Mouse (Mus musculus) kidney, adult 11 months (tissue): ENCODE measurements around the gene Gm2696.
"Not testable (repeated sequence)": the region's sequence is repeated elsewhere in the genome, so short reads cannot be mapped to it uniquely, and the experiment has no call there.

Source experiments
- DNase-seq: peaks from one replicate; pipeline ENCODE4 v3.0.0; 2022

The Gm2696 gene

DNA sequence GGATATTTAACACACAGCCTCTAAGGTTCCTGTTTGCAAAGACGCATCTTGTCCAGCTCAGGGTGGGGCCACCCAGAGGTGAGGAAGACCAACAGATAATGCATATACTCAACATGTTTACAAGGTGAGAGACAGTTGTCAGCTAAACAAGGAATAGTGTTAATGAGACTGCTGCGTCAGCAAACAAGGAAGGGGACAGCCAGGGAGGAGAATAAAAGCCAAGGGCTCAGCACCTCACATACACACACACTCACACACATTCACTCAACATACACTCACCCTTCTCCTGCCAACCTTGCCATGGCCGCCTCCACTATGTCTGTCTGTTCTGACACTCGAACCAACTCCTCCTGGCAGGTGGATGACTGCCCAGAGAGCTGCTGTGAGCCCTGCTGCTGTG, at the start of gene Gm2696:
Gm2696 (plus strand) TSS at position 301 of the 400 bp plus-strand sequence.
- DNase-seq = no peak

DNA sequence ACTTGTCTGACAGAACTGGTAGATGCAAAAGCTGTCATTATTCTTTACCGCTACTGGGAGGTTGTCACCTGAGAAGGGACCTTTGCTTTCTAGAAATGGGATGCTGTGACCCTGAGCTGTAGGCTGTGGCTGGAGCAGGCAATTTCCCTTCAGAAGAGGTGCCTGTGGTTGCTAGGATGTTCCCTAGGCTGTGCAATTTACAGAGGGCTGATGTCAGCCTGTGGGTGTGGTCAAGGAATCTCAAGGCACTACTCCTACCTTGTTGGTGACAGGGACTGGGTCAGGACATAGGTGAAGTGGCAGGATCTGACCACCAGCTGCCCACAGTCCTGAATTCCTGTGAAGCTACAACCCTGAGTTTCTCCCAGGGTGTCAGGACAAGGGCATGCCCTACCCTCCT, 44.8 kb upstream of the Gm2696 start:
- DNase-seq = no peak

DNA sequence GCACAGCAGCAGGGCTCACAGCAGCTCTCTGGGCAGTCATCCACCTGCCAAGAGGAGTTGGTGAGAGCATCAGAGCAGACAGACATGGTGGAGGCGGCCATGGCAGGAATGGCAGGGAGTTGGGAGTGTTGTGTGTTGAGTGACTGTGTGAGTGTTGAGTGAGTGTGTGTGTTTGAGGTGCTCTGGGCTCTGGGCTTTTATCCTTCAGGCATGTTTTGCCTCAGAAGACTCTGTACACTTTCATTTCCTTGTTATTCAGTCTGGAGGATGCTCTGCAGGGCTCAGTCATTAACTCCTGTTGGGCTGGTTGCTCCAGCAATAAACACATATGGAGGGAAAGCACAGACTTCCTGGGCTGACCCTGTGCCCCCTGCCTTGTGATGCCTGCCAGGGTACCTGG, 43.3 kb upstream of the Gm2696 start, which contains the start of gene Gm3238:
Gm3238 (minus strand) TSS at position 101 of the 400 bp plus-strand sequence.
- not testable (repeated sequence) for DNase-seq

DNA sequence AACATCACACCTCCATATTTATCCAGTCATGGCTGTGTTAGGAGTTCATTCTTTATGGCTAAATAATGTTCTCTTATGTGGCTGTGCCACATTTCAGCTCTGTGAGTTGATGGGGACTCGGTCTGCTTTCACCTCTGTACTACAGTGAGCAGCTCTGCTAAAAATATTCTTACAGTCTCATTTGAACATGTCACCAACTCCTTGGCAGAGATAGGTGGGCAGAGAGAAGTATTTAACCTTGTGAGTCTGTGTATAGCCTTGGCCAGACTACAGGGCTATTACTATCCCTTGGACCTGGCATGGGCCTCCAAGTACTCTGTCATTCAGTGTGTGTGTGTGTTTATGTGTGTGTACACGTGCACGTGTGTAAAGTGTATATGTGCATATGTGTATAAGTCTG, 42.3 kb upstream of the Gm2696 start:
- DNase-seq = not testable (repeated sequence)

DNA sequence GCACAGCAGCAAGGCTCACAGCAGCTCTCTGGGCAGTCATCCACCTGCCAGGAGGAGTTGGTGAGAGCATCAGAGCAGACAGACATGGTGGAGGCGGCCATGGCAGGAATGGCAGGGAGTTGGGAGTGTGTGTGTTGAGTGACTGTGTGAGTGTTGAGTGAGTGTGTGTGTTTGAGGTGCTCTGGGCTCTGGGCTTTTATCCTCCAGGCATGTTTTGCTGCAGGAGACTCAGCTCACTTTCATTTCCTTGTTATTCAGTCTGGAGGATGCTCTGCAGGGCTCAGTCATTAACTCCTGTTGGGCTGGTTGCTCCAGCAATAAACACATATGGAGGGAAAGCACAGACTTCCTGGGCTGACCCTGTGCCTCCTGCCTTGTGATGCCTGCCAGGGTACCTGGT, 37.6 kb upstream of the Gm2696 start, which contains the start of gene Gm7138:
Gm7138 (minus strand) TSS at position 101 of the 400 bp plus-strand sequence.
- not testable (repeated sequence) for DNase-seq

DNA sequence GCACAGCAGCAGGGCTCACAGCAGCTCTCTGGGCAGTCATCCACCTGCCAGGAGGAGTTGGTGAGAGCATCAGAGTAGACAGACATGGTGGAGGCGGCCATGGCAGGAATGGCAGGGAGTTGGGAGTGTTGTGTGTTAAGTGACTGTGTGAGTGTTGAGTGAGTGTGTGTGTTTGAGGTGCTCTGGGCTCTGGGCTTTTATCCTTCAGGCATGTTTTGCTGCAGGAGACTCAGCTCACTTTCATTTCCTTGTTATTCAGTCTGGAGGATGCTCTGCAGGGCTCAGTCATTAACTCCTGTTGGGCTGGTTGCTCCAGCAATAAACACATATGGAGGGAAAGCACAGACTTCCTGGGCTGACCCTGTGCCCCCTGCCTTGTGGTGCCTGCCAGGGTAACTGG, 32.0 kb upstream of the Gm2696 start, which contains the start of gene Gm3250:
Gm3250 (minus strand) TSS at position 101 of the 400 bp plus-strand sequence.
- not testable (repeated sequence) for DNase-seq

DNA sequence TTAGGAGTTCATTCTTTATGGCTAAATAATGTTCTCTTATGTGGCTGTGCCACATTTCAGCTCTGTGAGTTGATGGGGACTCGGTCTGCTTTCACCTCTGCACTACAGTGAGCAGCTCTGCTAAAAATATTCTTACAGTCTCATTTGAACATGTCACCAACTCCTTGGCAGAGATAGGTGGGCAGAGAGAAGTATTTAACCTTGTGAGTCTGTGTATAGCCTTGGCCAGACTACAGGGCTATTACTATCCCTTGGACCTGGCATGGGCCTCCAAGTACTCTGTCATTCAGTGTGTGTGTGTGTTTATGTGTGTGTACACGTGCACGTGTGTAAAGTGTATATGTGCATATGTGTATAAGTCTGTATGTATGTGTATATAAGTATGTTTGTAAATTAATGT, 31.1 kb upstream of the Gm2696 start:
- DNase-seq = not testable (repeated sequence)

DNA sequence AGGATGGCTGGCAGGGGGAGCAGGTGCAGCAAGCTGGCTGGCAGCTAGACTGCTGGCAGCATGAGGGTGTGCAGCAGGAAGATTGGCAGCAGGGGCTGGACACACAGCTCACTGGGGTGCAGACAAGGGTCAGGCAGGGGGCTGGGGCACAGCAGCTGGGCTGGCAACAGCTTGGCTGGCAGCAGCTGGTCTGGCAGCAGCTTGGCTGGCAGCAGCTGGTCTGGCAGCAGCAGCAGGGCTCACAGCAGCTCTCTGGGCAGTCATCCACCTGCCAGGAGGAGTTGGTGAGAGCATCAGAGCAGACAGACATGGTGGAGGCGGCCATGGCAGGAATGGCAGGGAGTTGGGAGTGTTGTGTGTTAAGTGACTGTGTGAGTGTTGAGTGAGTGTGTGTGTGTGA, 26.6 kb upstream of the Gm2696 start, which contains the start of gene Gm7137:
Gm7137 (minus strand) TSS at position 325 of the 400 bp plus-strand sequence.
- DNase-seq = not testable (repeated sequence)

DNA sequence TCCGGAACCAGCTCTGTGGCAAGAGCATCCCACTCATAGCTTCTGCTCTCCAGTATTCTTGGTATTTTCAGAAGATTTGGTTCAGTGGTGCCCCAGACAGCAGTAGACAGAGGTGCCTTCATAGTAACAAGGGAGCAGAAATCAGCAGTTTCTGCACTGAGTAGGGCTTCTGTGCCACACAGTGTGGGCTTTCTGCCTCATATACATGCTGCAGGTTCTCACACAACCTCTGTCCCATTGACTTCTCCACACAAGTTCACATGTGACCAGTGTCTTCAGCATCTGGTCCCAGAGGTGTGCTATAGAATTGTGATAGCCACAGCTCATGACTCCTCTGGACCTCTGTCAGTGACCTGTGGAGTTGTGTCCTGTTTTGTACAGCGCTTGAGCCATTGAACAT, 25.9 kb upstream of the Gm2696 start:
- DNase-seq = no peak

DNA sequence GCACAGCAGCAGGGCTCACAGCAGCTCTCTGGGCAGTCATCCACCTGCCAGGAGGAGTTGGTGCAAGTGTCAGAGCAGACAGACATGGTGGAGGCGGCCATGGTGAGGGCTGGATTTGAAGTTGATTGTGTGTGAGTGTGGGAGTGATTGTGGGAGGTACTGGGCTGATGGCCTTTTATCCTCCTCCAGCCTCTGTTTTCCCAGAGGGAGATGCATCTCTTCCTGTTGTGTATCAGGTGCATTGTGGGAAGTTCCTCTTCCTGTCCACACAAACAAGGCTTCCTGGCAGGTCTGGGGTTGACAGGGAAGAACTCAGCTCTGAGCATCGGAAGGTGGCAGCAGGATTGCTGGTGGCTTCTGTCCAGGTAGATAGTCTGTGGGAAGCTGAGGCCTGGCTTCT, 19.5 kb upstream of the Gm2696 start, which contains the start of gene Gm9639:
Gm9639 (minus strand) TSS at position 101 of the 400 bp plus-strand sequence.
- DNase-seq = no peak

DNA sequence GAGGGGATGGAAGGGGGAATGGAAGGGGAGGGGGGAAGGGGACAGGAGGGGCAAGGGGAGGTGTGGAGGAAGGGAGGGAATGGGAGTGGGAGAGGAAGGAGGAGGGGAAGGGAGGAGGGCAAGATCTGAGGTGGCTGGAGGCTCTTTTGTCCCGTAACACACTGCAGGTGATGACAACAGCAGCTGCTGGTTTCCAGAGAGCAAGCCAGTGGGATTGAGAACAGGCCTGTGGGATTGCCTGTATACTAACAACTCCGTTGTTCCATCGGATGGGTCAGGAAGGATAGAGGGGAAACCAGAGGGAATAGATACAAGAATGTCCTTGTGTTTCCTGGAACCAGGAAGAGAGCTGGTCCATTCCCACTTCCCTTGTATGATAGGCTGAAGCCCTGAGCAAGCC, 16.8 kb upstream of the Gm2696 start:
- DNase-seq = no peak

DNA sequence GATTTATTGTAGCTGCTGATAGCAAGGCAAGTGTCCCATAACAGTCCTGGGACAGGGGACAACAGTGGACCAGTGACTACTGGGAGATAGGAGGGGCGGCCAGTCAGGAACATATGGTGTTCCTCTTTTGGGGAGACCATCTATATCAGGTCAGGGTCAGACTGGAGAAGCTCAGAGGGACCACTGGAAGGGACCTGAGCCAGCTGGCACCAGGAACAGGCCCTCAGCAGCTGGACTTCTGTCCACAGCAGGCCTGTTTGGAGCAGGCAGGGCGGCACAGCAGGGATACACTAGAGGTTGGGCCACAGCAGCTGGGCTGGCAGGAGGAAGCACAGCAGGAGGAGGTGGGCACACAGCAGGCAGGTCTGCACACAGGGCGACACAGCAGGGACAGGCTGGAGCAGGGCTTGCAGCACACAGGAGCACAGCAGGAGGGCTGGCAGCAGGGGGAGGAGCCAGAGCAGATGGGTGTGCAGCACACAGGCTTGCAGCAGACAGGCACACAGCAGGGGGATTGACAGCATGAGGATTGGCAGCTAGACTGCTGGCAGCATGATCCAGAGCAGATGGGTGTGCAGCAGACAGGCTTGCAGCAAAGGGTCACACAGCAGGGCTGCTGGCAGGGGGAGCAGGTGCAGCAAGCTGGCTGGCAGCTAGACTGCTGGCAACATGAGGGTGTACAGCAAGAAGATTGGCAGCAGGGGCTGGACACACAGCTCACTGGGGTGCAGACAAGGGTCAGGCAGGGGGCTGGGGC, 16.1 kb upstream of the Gm2696 start:
- not testable (repeated sequence) for DNase-seq

DNA sequence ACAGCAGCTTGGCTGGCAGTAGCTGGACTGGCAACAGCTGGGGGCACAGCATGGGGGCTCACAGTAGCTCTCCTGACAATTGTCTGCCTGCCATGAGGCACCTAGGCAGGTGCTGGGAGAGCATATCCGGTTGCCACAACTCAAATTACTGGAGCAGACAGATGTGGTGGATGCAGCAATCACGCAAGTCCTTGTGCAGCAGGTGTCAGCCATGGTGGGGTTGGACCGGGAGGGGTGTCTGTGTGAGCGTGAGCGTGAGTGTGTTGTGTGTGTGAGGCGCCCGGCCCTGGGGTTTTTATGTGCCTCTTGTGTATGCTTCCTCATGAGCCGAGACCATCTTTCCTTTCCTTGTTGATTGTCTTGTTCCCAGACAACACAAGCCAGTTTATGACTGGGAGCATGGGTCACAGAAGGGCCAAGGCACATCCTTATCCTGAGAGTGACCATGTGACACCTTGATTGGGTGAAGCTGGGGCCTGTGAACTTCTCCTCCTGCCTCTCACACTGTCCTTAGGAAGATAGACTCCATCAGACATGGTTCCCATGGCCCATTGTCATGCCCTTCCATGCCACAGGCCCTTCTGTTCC, 15.5 kb upstream of the Gm2696 start, which contains the start of gene Gm19668:
Gm19668 (minus strand) TSS at position 213 of the 588 bp plus-strand sequence.
- DNase-seq = no peak

DNA sequence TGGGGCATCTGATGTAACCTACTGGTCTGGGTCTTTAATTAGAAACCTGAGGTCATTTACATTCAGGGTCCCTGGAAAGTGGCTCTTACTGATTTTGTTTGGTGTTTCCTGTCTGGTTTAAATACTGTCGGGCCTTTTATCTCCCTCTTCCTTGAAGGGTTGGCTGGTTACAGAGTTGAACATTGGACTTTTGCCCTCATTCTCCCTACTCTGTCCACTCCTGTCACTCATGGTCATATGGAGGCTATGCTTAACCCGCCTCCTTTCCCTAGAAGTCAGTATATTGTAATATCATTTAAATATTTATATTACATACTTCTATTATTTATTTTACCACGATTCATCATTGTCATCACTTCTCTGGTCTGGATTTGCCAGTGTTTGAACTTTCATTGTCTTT, 10.4 kb upstream of the Gm2696 start:
- DNase-seq = no peak

DNA sequence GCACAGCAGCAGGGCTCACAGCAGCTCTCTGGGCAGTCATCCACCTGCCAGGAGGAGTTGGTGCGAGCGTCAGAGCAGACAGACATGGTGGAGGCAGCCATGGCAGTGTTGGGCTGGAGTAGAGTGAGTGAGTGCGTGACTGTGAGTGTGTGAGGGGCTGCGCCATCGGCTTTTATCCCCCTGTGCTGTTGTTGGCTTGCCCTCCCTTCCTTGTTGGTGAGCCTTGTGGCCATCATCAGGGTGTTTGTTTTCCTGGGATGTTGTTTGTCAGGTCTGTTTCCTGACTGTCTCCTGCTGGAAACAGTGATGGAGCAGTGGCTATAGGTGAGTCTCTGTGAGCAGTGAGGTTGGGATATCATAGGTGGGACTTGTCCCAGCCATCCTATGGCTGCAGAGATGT, 2.7 kb upstream of the Gm2696 start, which contains the start of gene Gm9507:
Gm9507 (minus strand) TSS at position 101 of the 400 bp plus-strand sequence.
- no peak for DNase-seq

DNA sequence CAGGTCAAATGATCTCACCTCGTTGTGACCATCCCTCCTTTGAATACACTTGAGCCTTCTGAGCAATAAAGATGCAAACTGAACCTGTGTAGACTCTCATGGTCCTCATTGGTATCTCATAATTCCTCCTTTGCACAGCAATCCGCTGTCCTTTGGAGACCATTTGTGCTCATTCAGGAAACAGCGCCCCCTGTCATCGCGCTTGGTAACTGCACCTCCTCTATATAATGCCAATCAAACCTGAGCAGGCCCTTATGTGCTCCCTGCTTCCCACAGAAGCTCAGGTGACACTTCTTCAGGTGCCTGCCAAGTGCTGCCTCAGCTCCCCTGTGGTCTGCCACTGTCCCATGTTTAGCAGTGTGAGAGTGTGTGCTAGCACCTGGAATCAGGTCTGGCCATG, 1.0 kb downstream of the Gm2696 start:
- no peak for DNase-seq

DNA sequence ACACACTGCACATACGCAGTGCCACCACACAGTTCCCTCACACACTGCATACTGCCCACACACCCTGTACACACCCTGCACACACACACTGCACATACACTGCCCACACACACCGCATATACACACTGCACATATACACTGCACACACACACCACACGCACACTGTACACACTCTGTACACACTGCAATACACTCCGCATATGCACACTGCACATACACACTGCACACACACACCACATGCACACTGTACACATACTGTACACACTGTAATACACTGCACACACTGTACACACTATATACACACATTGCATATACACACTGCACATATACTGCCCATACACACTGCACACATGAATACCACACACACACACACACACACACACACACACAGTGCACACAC, 4.0 kb downstream of the Gm2696 start:
- DNase-seq = no peak

DNA sequence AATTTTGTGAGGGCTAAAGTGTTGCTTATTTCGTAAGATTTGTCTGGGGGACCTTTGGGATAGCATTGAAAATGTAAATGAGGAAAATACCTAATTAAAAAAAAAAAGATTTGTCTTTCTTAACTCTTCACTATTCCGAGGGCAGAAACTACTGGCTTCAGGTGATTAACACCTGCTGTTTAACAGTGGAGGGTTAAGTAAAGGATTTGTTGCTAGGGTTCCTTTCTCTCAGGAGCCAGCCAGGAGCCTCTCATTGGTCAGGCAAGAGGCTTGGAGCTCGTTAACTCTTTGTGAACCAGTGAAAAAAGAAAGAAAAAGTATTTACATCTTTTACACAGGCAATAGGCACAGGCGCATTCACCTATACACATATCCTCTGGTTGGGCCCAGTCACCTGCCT, 4.7 kb downstream of the Gm2696 start:
- DNase-seq = no peak

DNA sequence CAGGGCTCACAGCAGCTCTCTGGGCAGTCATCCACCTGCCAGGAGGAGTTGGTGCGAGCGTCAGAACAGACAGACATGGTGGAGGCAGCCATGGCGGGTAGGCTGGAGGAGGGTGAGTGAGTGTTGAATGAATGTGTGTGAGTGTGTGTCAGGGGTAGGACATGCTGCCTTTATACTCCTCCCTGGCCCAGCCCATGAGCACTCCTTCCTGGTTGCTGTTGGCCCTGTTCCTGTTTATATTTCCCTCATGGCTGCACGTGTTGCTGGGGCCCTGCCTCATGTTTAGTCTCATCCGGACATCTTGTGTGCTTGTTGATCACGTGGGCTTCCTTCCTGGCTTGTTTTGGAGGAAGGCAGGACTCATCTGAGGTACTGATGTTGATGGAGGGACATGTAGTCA, 12.5 kb downstream of the Gm2696 start, which contains the start of gene Krtap10-4:
Krtap10-4 (minus strand) TSS at position 145 of the 400 bp plus-strand sequence.
- no peak for DNase-seq

DNA sequence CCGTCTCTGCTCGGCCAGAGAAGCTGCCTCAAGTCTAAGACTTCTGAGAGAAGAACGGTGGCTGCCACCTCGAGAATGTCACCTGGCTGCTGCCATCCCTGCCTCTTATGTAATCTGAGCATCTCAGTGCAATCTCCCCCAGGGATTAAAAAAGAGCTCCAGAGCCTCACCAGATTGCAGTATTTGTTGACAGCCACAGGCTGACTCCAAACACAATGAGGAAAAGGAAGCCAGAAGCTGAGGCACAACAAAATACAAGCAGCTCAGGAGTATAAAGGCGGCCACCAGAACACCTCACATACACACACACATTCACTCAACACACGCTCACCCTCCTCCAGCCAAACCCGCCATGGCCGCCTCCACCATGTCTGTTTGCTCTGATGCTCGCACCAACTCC, 21.2 kb downstream of the Gm2696 start, which contains the start of gene Krtap10-10:
Krtap10-10 (plus strand) TSS at position 301 of the 400 bp plus-strand sequence.
- DNase-seq = no peak

DNA sequence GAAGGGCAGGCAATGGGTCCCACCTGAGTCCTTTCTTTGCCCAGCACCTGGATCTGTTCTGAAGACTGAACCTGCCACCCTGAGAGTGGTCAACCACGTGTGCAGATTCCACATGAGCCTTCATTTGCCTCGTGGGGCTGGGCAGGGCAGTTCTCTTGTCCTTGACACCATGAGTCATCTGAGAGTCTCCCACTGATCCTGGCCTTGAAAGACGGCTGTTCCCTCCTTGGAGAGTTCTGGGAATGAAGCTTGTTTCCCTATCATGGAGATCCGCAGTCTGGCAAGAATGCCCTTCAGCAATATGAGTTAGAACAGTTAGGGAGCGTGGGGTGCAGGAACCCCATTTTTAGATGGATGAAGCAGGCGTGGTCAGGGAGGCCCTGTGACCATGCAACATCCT, 24.5 kb downstream of the Gm2696 start:
- no peak for DNase-seq

DNA sequence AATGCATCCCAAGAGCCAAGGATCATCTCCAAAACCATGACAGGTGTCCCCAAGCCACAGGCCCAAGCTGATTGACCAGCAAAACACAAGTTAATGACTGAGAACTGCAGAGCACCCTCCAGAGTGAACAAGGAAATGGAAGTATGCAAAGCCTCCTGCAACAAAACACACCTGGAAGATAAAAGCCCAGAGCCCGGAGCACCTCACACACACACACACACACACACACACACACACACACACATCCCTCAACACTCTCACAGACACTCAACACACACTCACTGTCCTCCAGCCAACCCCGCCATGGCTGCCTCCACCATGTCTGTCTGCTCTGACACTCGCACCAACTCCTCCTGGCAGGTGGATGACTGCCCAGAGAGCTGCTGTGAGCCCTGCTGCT, 32.0 kb downstream of the Gm2696 start, which contains the start of gene Gm36176:
Gm36176 (plus strand) TSS at position 301 of the 400 bp plus-strand sequence.
- DNase-seq = no peak

DNA sequence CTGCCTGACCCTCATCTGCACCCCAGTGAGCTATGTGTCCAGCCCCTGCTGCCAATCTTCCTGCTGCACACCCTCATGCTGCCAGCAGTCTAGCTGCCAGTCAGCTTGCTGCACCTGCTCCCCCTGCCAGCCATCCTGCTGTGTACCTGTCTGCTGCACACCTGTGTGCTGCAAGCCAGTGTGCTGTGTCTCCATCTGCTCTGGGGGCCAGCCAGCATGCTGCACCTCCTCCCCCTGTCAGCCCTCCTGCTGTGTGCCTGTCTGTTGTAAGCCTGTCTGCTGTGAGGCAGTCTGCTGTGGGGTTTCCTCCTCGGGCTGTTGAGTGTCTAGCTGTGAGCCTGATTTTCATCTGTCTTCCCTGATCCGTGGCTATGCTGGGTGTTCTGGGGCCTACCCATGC, 32.5 kb downstream of the Gm2696 start:
- DNase-seq = no peak

DNA sequence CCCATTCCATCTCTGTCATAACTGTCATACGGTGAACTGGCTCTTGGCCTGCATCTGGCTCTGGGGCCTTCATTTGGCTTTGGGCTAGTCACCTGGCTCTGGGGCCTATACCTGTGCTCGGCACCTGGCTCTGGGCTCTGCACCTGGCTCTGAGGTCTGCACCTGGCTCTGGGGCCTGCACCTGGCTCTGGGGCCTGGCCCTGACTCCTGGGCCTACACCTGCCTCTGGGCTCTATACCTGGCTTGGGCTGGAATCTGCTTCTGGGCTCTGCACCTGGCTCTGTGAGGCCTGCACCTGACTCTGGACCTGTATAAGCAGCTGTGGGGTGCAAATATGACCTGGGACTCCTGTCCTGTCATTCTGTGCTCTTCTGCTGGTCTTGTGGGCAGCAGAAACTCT, 33.1 kb downstream of the Gm2696 start:
- no peak for DNase-seq
